Mouse (Mus musculus) testis, postnatal 10 days (tissue): Measurements from ENCODE around the gene Mog.
A peak's percentile ranks its signal among the peaks of the same experiment; 100 is the strongest.

Experiments used
- DNase-seq: peaks from one replicate; pipeline ENCODE4 v3.0.0; 2021; ENCODE audit warnings: low spot score

The Mog gene

GRCm38 (mm10) chr17:37022628-37023576, at the start of gene Mog:
Gene Mog (minus strand): TSS chr17:37023398.
- DNase-seq: no peak

- DNase-seq: no peak
These were observed 49.6 kb upstream of the Mog start for GRCm38 (mm10) chr17:37072730-37073276.

GRCm38 (mm10) chr17:37072080-37072729, 49.0 kb upstream of the Mog start:
- no peak for DNase-seq

- no peak for DNase-seq
These were observed 46.9 kb upstream of the Mog start for GRCm38 (mm10) chr17:37070121-37070520.

GRCm38 (mm10) chr17:37067861-37068260, 44.7 kb upstream of the Mog start:
- no peak for DNase-seq

GRCm38 (mm10) chr17:37065993-37066392, 42.8 kb upstream of the Mog start:
- DNase-seq: no peak

GRCm38 (mm10) chr17:37063686-37064495, 40.7 kb upstream of the Mog start:
- DNase-seq: no peak

- DNase-seq: no peak
These were observed 39.9 kb upstream of the Mog start for GRCm38 (mm10) chr17:37063063-37063462.

GRCm38 (mm10) chr17:37062101-37062641, 39.0 kb upstream of the Mog start:
- no peak for DNase-seq

GRCm38 (mm10) chr17:37061435-37061834, 38.2 kb upstream of the Mog start:
- no peak for DNase-seq

- DNase-seq: no peak
These were observed 33.8 kb upstream of the Mog start for GRCm38 (mm10) chr17:37056957-37057356.

- no peak for DNase-seq
These were observed 28.5 kb upstream of the Mog start for GRCm38 (mm10) chr17:37051745-37052144.

- peak; percentile 51 for DNase-seq
These were observed 27.7 kb upstream of the Mog start for GRCm38 (mm10) chr17:37050876-37051275.

GRCm38 (mm10) chr17:37050399-37050798, 27.2 kb upstream of the Mog start:
- DNase-seq: peak; percentile 84

- peak; percentile 91 for DNase-seq
These were observed 26.5 kb upstream of the Mog start for GRCm38 (mm10) chr17:37049570-37050310.

- DNase-seq: no peak
These were observed 25.2 kb upstream of the Mog start for GRCm38 (mm10) chr17:37048383-37048782.

- no peak for DNase-seq
These were observed 24.8 kb upstream of the Mog start for GRCm38 (mm10) chr17:37047981-37048380.

- no peak for DNase-seq
These were observed 24.3 kb upstream of the Mog start for GRCm38 (mm10) chr17:37047332-37047976.

GRCm38 (mm10) chr17:37046312-37047112, 23.3 kb upstream of the Mog start:
- peak; percentile 75 for DNase-seq
